Mouse (Mus musculus) thymus, adult 2 months (tissue): ENCODE measurements at regions not wholly inside any gene's neighbourhood (a gene's known extent, or its start where the extent isn't known, plus 50 kb on each side); places are given as distances from the start of the nearest gene placed in this dataset.

Experiments used
- DNase-seq: peaks from one replicate; pipeline ENCODE4 v3.0.0; 2021
- H3K27ac ChIP-seq: fragments of 200-500 bp; 2 replicates; pipeline ENCODE4 v1.5.1; 2012; ENCODE audit warnings: low read length, control low read depth; ENCODE audit not compliant: control insufficient read depth, insufficient read depth
- H3K27me3 ChIP-seq: fragments of 200-500 bp; 2 replicates; pipeline ENCODE4 v1.6.1; 2012; ENCODE audit warnings: mild to moderate bottlenecking, low read length, moderate library complexity, mixed read lengths; ENCODE audit not compliant: control insufficient read depth, insufficient read depth
- H3K36me3 ChIP-seq: fragments of 200-500 bp; 2 replicates; pipeline ENCODE4 v1.6.1; 2012; ENCODE audit warnings: mild to moderate bottlenecking, low read length, moderate library complexity; ENCODE audit not compliant: control insufficient read depth, insufficient read depth
- H3K4me1 ChIP-seq: fragments of 200-500 bp; replicated peaks from 2 replicates; pipeline ENCODE4 v1.6.1; 2012; ENCODE audit warnings: low read length; ENCODE audit not compliant: control insufficient read depth, insufficient read depth
- H3K4me3 ChIP-seq: fragments of 200-500 bp; 2 replicates; pipeline ENCODE4 v1.5.1; 2012; ENCODE audit warnings: mild to moderate bottlenecking, low read length, control low read depth, moderate library complexity; ENCODE audit not compliant: control insufficient read depth, insufficient read depth
- CTCF ChIP-seq: fragments of 200-500 bp; IDR thresholded peaks from 2 replicates; pipeline ENCODE4 v1.5.1; 2012; ENCODE audit warnings: mild to moderate bottlenecking, control low read depth, low read length, moderate library complexity, borderline replicate concordance; ENCODE audit not compliant: control insufficient read depth, poor library complexity, insufficient read depth; ENCODE audit errors: extremely low read depth
- POLR2A ChIP-seq: fragments of 200-500 bp; IDR thresholded peaks from 2 replicates; pipeline ENCODE4 v1.6.1; 2012; ENCODE audit warnings: mild to moderate bottlenecking, low read length, control low read depth, moderate library complexity; ENCODE audit not compliant: control insufficient read depth, poor library complexity, insufficient read depth; ENCODE audit errors: extremely low read depth
- WGBS: fragments of 180-500 bp; shearing (Covaris S2); methylation state at CpG from one replicate; pipeline ENCODE4 v1.1.7; 2018; 5-methylcytosine and 5-hydroxymethylcytosine counted together

GRCm38 (mm10) chr2:48082120-48082799 lies 731.6 kb upstream of the Acvr2a start:
- Histone ChIP-seq H3K27ac (no peak overlapping the region), H3K27me3 (no peaks in the 10 kb centered on the region), H3K36me3 (no peaks in the 10 kb centered on the region), H3K4me1 (no peaks in the 10 kb centered on the region), H3K4me3 (no peak overlapping the region)
- WGBS = 94% methylated on average over 3 of the region's 3 CpGs
- DNase-seq = no peak
- no peak for TF ChIP-seq POLR2A
- no peak for TF ChIP-seq CTCF

- 92% methylated on average over 1 of the region's 1 CpGs for WGBS
- Histone ChIP-seq H3K4me1 (no peaks in the 10 kb centered on the region), H3K36me3 (no peaks in the 10 kb centered on the region), H3K27ac (no peak overlapping the region), H3K27me3 (no peaks in the 10 kb centered on the region), H3K4me3 (no peak overlapping the region)
- TF ChIP-seq POLR2A = no peak
- TF ChIP-seq CTCF = no peak
- DNase-seq = no peak
Observed at GRCm38 (mm10) chr2:48098287-48098686, 715.6 kb upstream of the Acvr2a start.

- TF ChIP-seq CTCF (no peak), POLR2A (no peak)
- Histone ChIP-seq H3K4me3 (no peak overlapping the region), H3K4me1 (no peaks in the 10 kb centered on the region), H3K36me3 (no peaks in the 10 kb centered on the region), H3K27me3 (no peaks in the 10 kb centered on the region), H3K27ac (no peak overlapping the region)
- no peak for DNase-seq
- WGBS = 84% methylated on average over 8 of the region's 8 CpGs
Observed at GRCm38 (mm10) chr2:48098931-48099531, 714.9 kb upstream of the Acvr2a start.

- Histone ChIP-seq H3K4me3 (no peak overlapping the region), H3K4me1 (no peaks in the 10 kb centered on the region), H3K27ac (no peak overlapping the region), H3K27me3 (no peaks in the 10 kb centered on the region), H3K36me3 (no peaks in the 10 kb centered on the region)
- no peak for DNase-seq
- no peak for TF ChIP-seq CTCF
- TF ChIP-seq POLR2A = no peak
- 92% methylated on average over 7 of the region's 7 CpGs for WGBS
Observed at GRCm38 (mm10) chr2:48123662-48124061, 690.2 kb upstream of the Acvr2a start.

GRCm38 (mm10) chr2:48138051-48138611 lies 675.8 kb upstream of the Acvr2a start:
- Histone ChIP-seq H3K27ac (no peak overlapping the region), H3K4me1 (no peaks in the 10 kb centered on the region), H3K36me3 (no peaks in the 10 kb centered on the region), H3K27me3 (no peaks in the 10 kb centered on the region), H3K4me3 (no peak overlapping the region)
- WGBS = 97% methylated on average over 2 of the region's 2 CpGs
- DNase-seq = no peak
- TF ChIP-seq CTCF (no peak), POLR2A (no peak)

GRCm38 (mm10) chr2:48141281-48141680 lies 672.6 kb upstream of the Acvr2a start:
- no peak overlapping the region for H3K4me3 ChIP-seq
- H3K27ac ChIP-seq = no peak overlapping the region
- no peaks in the 10 kb centered on the region for H3K27me3 ChIP-seq
- 95% methylated on average over 2 of the region's 2 CpGs for WGBS
- no peaks in the 10 kb centered on the region for H3K36me3 ChIP-seq
- DNase-seq = no peak
- TF ChIP-seq CTCF (no peak), POLR2A (no peak)
- no peaks in the 10 kb centered on the region for H3K4me1 ChIP-seq

GRCm38 (mm10) chr2:48154706-48155105 lies 659.2 kb upstream of the Acvr2a start:
- no peak for DNase-seq
- no peaks in the 10 kb centered on the region for H3K27me3 ChIP-seq
- no peaks in the 10 kb centered on the region for H3K36me3 ChIP-seq
- no peaks in the 10 kb centered on the region for H3K4me1 ChIP-seq
- no peak overlapping the region for H3K4me3 ChIP-seq
- no peak for TF ChIP-seq POLR2A
- no peak for TF ChIP-seq CTCF
- no peak overlapping the region for H3K27ac ChIP-seq
- 99% methylated on average over 3 of the region's 3 CpGs for WGBS
